Mouse (Mus musculus) kidney, adult 9 months (tissue): ENCODE results near the gene Gm28053.
A peak's percentile ranks its signal among the peaks of the same experiment; 100 is the strongest.
"Not testable (repeated sequence)": the region's sequence is repeated elsewhere in the genome, so short reads cannot be mapped to it uniquely, and the experiment has no call there.

Source experiments
- DNase-seq: peaks from one replicate; pipeline ENCODE4 v3.0.0; 2022

The Gm28053 gene

GRCm38 (mm10) chr6:48718455-48718854 lies at the start of gene Gm28053, which contains the start of gene Gimap7:
Gene Gm28053, plus strand, starts transcription at chr6:48718607.
Gene Gimap7, plus strand, starts transcription at chr6:48718621.
- DNase-seq: no peak

DNA sequence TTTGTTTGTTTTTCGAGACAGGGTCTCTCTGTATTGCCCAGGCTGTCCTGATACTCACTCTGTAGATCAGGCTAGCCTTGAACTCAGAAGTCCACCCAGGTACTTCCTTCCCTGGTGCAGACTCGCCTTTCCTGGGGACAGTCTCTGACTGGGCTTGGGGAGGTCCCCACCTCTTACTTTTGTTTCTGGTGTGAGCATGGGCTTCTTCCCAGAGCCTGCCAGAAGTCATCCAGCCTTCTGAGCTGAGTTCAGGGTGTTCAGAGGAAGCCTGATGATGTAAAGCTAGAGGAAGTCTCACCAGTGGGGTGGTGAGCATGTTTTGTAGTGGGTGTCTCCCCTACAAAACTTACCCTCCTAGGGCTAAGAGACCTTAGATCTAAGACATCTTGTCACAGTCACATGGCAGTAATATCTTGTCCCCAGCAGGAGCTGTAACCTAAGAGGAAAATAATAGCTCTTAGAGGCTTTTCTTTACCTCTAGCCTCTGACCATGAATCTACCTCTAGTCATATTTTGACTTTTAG lies 48.9 kb upstream of the Gm28053 start:
- DNase-seq: no peak

- peak; percentile 73 for DNase-seq
Observed at GRCm38 (mm10) chr6:48674291-48675058, 43.9 kb upstream of the Gm28053 start.

DNA sequence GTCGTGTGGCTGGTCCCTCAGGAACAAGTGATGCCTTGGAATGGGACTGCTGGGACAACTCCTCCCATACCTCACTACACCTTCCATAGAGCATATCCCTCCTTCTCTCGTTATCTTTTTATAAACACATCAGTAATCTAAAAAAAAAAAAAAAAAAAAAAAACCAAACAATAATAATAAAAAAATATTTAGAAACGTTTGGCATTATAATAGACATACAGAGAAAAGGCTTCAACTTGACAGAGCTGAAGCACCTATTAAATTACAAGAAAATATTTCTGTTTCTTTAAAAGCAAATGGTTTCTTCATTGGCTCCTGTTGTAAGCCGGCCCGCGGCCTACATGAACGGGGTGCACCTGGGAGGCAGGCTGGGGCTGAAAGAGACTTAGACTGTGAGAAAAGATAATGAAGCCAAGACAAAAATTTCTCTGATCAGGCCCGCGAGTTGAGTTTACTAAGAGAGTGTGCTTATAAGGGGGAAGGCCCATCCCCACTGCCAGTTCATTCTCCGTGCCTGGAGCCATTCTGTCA lies 42.9 kb upstream of the Gm28053 start:
- no peak for DNase-seq

DNA sequence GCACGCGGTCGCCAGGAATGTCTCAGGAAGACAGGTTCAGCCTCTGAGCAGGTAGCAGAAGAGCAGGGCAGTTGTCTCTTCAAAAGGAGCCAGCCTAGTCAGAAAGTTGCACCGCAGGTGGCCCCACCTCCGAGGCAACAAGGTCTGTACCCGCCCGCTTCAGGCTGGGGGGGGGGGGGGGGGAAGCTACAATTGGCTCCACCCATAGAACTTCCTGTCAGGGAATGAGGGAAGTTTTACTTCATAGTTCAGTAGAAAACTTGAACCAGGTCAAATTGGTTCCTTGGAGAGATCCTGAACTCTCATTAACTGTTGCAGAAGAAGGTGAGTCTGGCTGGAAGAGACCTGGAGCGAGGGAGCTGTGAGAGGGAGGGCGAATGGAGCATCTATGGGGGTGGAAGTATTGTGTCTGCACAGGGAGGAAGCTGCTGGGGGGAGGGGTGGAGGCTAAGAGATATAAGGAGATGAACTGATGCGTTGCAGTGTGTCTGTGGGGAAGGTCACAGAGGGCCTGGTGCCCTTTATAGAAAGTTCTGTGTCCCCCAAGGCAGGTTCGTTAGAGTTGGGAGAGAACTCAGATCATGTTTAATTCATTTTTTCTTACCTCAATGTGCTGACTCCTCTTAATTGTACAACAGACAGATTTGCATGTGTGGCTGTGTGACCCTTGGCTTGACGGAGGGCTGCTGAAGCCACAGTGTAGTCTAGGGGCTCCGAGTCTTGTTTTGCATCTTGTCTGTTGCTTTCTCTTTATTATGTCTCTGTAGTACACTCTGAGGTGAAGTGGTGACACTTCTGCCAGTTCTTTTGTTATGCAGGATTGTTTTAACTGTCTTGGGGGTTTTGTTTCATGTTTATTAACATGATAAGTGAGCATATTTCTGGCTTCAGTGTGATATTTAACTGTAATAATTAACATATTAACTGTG lies 42.2 kb upstream of the Gm28053 start, which contains the start of gene Gimap9:
TSS of gene Gimap9 (plus strand) at position 199 of the 929 bp plus-strand sequence.
- peak; percentile 80 for DNase-seq

DNA sequence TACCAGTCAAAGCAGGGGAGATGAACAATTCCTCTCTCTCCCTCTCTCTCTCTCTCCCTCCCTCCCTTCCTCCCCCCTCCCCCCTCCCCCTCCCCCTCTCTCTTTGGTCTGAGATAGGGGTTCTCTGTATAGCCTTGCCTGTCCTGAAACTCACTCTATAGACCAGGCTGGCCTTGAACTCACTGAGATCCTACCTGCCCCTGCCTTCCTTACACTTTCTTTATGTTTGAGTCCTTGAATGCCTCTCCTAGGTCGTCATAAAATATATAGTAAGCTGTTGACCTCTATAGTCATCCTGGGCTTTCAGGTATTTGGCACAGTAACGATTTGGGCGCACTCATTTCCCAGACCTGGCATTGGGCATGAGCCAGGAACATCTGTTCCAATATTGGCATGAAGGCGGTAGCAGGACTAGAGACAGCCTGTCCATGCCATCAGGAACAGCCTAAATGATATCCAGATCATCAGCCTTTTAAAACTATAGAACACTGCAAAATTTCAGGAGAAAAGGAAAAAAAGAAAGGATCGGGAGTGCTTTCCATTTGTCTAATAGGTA lies 41.5 kb upstream of the Gm28053 start:
- DNase-seq: no peak

DNA sequence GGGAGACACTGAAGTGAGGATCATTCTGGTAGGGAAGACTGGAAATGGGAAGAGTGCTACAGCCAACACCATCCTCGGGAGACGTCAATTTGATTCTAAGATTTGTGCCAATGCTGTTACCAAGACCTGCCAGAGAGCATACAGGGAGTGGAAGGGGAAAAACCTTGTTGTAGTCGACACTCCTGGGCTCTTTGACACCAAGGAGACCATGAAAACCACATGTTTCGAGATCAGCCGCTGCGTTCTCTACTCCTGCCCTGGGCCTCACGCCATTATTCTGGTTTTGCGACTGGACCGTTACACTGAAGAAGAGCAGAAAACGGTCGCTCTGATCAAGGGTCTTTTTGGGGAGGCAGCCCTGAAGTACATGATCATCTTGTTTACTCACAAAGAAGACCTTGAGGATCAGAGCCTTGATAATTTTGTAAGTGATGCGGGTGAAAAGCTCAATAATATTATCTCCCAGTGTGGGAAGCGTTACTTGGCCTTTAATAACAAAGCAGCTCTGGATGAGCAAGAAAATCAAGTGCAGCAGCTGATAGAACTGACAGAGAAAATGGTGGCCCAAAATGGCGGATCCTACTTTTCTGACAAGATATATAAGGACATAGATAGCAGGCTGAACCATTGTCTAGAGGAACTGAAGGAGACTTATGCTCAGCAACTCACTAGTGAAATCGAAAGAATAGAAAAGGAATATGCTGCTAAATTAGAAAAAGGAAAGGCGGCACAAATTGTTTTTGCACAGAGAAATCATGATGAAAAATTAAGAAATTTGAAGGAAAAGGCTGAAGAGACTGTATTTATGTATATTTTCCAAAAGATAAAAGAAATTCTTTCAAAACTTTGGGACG lies 40.7 kb upstream of the Gm28053 start:
- no peak for DNase-seq

GRCm38 (mm10) chr6:48678391-48678790 lies 40.0 kb upstream of the Gm28053 start:
- no peak for DNase-seq

GRCm38 (mm10) chr6:48679701-48680100 lies 38.7 kb upstream of the Gm28053 start:
- DNase-seq: no peak

GRCm38 (mm10) chr6:48680421-48680820 lies 38.0 kb upstream of the Gm28053 start:
- no peak for DNase-seq

- DNase-seq: peak; percentile 70
Observed at GRCm38 (mm10) chr6:48681472-48682090, 36.8 kb upstream of the Gm28053 start.

DNA sequence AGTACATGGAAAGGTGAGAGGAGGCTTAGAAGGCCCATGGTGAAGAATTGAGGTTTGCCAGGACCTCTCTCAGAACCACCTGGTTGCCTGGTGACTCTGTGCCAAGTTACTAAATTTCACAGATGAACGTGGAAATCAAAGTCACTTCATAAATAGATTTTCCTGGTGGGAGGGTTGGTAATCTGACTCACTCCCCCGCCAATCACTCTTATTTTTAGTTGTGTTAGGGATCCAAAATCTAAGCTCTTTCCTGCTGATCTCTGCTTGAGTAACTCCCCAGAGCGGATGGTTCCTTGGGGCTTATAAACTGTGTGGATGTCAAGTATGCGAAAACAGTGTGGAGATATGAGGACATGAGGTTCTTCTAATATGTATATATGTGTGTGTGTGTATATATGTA lies 36.1 kb upstream of the Gm28053 start:
- no peak for DNase-seq

- DNase-seq: not testable (repeated sequence)
Observed at GRCm38 (mm10) chr6:48683263-48683821, 35.1 kb upstream of the Gm28053 start.

GRCm38 (mm10) chr6:48684319-48684718 lies 34.1 kb upstream of the Gm28053 start, which contains the start of gene Gimap4:
Gene Gimap4, plus strand, starts transcription at chr6:48684549.
- DNase-seq: peak; percentile 48

DNA sequence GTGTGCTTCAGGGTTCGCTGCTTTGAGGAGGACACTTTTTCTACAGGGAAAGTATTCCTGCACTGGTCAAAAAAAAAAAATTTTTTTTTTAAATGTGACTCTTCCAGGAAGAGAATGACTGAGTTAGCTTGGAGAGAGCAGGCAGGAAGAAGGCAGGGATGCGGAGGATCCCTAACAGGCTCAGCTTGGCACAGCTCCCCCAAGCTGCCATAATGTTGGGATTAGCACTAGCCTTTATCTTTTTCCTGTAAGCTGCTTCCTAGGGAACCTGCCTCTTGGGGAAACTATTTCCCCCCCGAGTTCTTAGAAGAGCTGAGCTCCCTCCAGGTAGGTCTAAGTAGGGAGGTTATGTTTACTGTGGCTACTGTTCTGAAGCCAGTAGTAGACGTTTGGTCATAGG lies 33.6 kb upstream of the Gm28053 start:
- no peak for DNase-seq

DNA sequence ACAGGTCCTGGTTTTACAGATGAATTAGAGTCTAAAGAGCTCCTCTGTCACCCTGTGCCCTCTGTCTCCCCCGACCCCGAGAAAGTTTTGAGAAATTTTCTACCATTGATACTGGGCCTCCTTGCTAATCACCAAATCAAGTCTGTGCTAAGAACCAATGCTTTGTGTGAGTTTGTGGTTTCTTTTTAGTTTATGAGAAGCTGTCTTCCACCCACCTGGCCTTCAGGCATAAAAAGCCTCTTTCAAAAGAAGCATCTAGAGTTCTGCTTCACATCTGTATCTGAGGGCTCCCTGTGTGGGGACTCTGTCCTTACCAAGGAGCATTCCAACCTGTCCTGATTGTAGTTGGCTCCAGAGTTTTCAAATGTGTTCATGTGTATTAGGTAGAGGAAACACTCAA lies 33.2 kb upstream of the Gm28053 start:
- DNase-seq: no peak

GRCm38 (mm10) chr6:48685694-48686665 lies 32.4 kb upstream of the Gm28053 start:
- no peak for DNase-seq

DNA sequence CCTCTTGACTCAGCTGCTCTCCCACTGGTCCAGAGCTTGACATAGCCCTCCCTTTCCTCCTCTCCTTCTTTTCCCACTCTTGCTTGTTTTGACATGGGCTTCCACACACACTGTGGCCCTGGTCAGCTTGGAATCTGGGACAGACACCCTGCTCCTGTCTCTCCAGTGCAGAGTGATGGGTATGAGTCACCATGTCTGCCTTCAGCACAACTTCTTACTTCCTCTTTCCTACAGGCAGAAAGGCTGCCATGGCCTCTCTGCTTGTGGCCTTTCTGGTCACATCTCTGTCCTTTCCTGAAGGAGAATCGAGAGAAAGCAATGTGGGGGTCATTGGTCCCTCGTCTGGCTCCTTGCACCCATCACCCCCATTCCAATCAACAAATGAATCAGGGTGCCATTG lies 31.3 kb upstream of the Gm28053 start:
- DNase-seq: no peak

- DNase-seq: no peak
Observed at GRCm38 (mm10) chr6:48689320-48689719, 29.1 kb upstream of the Gm28053 start.

GRCm38 (mm10) chr6:48692962-48693361 lies 25.4 kb upstream of the Gm28053 start:
- DNase-seq: no peak
